ENCODE assay signal across 20 mouse cellular contexts in the genomic region with DNA sequence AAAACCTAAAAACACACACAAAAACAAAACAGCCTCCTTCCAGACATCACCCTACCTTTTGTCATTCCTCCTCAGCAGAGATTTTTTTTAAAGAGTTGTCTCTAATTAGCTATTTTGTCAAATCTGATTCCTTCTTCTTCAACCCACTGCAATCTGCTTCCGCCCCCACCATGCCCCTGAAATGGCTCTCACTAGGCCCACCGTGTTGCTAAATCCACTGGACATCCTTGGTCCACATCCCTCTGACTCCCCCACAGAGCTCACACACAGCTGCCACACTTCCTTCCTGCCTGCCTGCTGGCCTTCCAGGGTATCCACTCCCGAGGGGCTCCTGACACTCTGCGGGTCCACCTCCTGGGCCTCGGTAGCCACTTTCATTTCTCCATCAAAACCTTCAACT. TPM values are rescaled to one million over a fixed set of nuclear protein-coding genes. Genes with fewer than 3 reads are reported as not detected.
DNase-seq lines count a peak whose midpoint lies in the region; ATAC-seq and TF ChIP-seq lines count a peak whose summit lies in the region.
"Had no signal": no experiment of that assay in that cellular context is flagged by ENCODE, and none has a peak within 500 bp of the region (broad histone marks: within the 10 kb centered on the region; RNA-seq: fewer than 3 reads in every experiment).

No protein-coding gene starts in this region.

- no peak for TF ChIP-seq CTCF in hindbrain, postnatal 0 days (IDR thresholded peaks at IDR 0.05; ENCODE audit: low read depth)
- TF ChIP-seq CTCF in gastrocnemius, adult 2 months (IDR thresholded peaks at IDR 0.05) = no peak

- 82% methylated on average over 5 of the region's 5 CpGs for WGBS in hindbrain, embryonic 13.5 days
- 70% methylated on average over 5 of the region's 5 CpGs for WGBS in hindbrain, postnatal 0 days
- whole genome bisulfite sequencing in neural tube, embryonic 13.5 days = 73% methylated on average over 5 of the region's 5 CpGs

- H3K27ac ChIP-seq in hindbrain, embryonic 13.5 days = no peak overlapping the region
- H3K27ac ChIP-seq in hindbrain, postnatal 0 days = no peak overlapping the region
- H3K27ac ChIP-seq in neural tube, embryonic 13.5 days (replicated peaks) = no peak overlapping the region
- H3K27ac ChIP-seq in gastrocnemius, adult 2 months = no peak overlapping the region
- H3K27ac ChIP-seq: embryonic facial prominence, embryonic 10.5 days; embryonic facial prominence, embryonic 12.5 days; forebrain, embryonic 13.5 days; forebrain, embryonic 15.5 days had no signal

- no peaks in the 10 kb centered on the region for H3K27me3 ChIP-seq in hindbrain, embryonic 13.5 days
- no peaks in the 10 kb centered on the region for H3K27me3 ChIP-seq in hindbrain, postnatal 0 days (ENCODE audit: insufficient read depth, low read length)
- H3K27me3 ChIP-seq in neural tube, embryonic 13.5 days = no peaks in the 10 kb centered on the region
- H3K27me3 ChIP-seq: embryonic facial prominence, embryonic 12.5 days; forebrain, embryonic 13.5 days; forebrain, embryonic 15.5 days had no signal

- H3K9ac ChIP-seq in hindbrain, embryonic 13.5 days = 0 out of 2 replicates have a peak overlapping the region, but pooled peaks have one; percentile 24
- no peak overlapping the region for H3K9ac ChIP-seq in hindbrain, postnatal 0 days (replicated peaks; ENCODE audit: low read length)
- H3K9ac ChIP-seq in neural tube, embryonic 13.5 days = peak overlapping the region; percentile 45
- H3K9ac ChIP-seq: embryonic facial prominence, embryonic 12.5 days; forebrain, embryonic 13.5 days; forebrain, embryonic 15.5 days had no signal

- H3K4me2 ChIP-seq in hindbrain, embryonic 13.5 days = no peak overlapping the region
- no peak overlapping the region for H3K4me2 ChIP-seq in hindbrain, postnatal 0 days (ENCODE audit: low read depth, low read length)
- H3K4me2 ChIP-seq in neural tube, embryonic 13.5 days = no peak overlapping the region
- H3K4me2 ChIP-seq: embryonic facial prominence, embryonic 12.5 days; forebrain, embryonic 13.5 days; forebrain, embryonic 15.5 days had no signal

- intact Hi-C loops in gastrocnemius, adult 2 months (cut with DNase I) = no loop called here

- peaks cover 48% of the 10 kb centered on the region for H3K4me1 ChIP-seq in hindbrain, embryonic 13.5 days (replicated peaks)
- peaks cover 12% of the 10 kb centered on the region for H3K4me1 ChIP-seq in hindbrain, postnatal 0 days (ENCODE audit: insufficient read depth, low read length)
- H3K4me1 ChIP-seq in neural tube, embryonic 13.5 days (replicated peaks) = peaks cover 49% of the 10 kb centered on the region

- no peak for DNase-seq in hindbrain, postnatal 0 days (ENCODE audit: low spot score)
- DNase-seq in neural tube, embryonic 10.5 days (ENCODE audit: extremely low spot score, low spot score) = no peak
- peak; percentile 44 for DNase-seq in right cerebral cortex, adult 18-20 months
- no peak for DNase-seq in right cerebral cortex, postnatal 10 days (ENCODE audit: low spot score in 2 of 2)
- peak; percentile 51 for DNase-seq in brain, adult 2 months (ENCODE audit: low read depth, low spot score)
- DNase-seq in gastrocnemius, adult 2 months = no peak
- DNase-seq: adrenal gland, adult 2 months; adrenal gland, postnatal 10 days; adrenal gland, postnatal 25 days; cerebellum, adult 11-12 months; cerebellum, adult 2 months; cerebellum, adult 9-10 months; cerebellum, postnatal 10 days; cerebellum, postnatal 25 days had no signal

- ATAC-seq in hindbrain, embryonic 13.5 days (ENCODE audit: low FRiP score) = no peak
- ATAC-seq in hindbrain, postnatal 0 days = no peak
- ATAC-seq in neural tube, embryonic 13.5 days (ENCODE audit: low read depth) = no peak
- ATAC-seq: forebrain, embryonic 13.5 days; forebrain, embryonic 15.5 days had no signal

- peaks cover 73% of the 10 kb centered on the region for H3K36me3 ChIP-seq in hindbrain, embryonic 13.5 days
- H3K36me3 ChIP-seq in hindbrain, postnatal 0 days (ENCODE audit: insufficient read depth, low read length) = peaks cover 19% of the 10 kb centered on the region
- H3K36me3 ChIP-seq in neural tube, embryonic 13.5 days = peaks cover 73% of the 10 kb centered on the region

- no peak overlapping the region for H3K4me3 ChIP-seq in hindbrain, embryonic 13.5 days
- H3K4me3 ChIP-seq in hindbrain, postnatal 0 days (ENCODE audit: low read length) = no peak overlapping the region
- H3K4me3 ChIP-seq in neural tube, embryonic 13.5 days = no peak overlapping the region
- H3K4me3 ChIP-seq in gastrocnemius, adult 2 months = no peak overlapping the region
- H3K4me3 ChIP-seq: embryonic facial prominence, embryonic 10.5 days; embryonic facial prominence, embryonic 12.5 days; forebrain, embryonic 13.5 days; forebrain, embryonic 15.5 days had no signal

- no peaks in the 10 kb centered on the region for H3K9me3 ChIP-seq in hindbrain, embryonic 13.5 days
- H3K9me3 ChIP-seq in hindbrain, postnatal 0 days (ENCODE audit: low read length) = no peaks in the 10 kb centered on the region
- no peaks in the 10 kb centered on the region for H3K9me3 ChIP-seq in neural tube, embryonic 13.5 days
- H3K9me3 ChIP-seq: embryonic facial prominence, embryonic 10.5 days; embryonic facial prominence, embryonic 12.5 days; forebrain, embryonic 13.5 days; forebrain, embryonic 15.5 days had no signal

RNA-seq across cellular contexts. Expression of a gene that starts 4.6 kb away (rescaled TPM):
- polyA plus RNA-seq in hindbrain, embryonic 13.5 days (2015; fragmentation: Nextera tagmentation; extraction: Ambion mirVana) = 45.2 and 45.4 TPM in 2 replicates
- total RNA-seq in hindbrain, postnatal 0 days (2014; rRNA removed) = 286 and 304 TPM in 2 replicates
- 71.5 and 77.0 TPM in 2 replicates for polyA plus RNA-seq in hindbrain, postnatal 0 days (2015; fragmentation: Nextera tagmentation; extraction: Ambion mirVana)
- polyA plus RNA-seq in neural tube, embryonic 13.5 days (2015; fragmentation: Nextera tagmentation; extraction: Ambion mirVana) = 43.7 and 45.5 TPM in 2 replicates
- total RNA-seq in gastrocnemius, adult 2 months (2021) = 1 to 10 TPM; 1.4 to 2.2 TPM

RNA-seq across cellular contexts. Expression of a gene that starts 6.3 kb away (rescaled TPM):
- polyA plus RNA-seq in hindbrain, embryonic 13.5 days (2015; fragmentation: Nextera tagmentation; extraction: Ambion mirVana) = 1.6 and 2.8 TPM in 2 replicates
- 2.0 and 3.4 TPM in 2 replicates for total RNA-seq in hindbrain, postnatal 0 days (2014; rRNA removed)
- 1.7 and 2.2 TPM in 2 replicates for polyA plus RNA-seq in hindbrain, postnatal 0 days (2015; fragmentation: Nextera tagmentation; extraction: Ambion mirVana)
- 1.7 and 2.5 TPM in 2 replicates for polyA plus RNA-seq in neural tube, embryonic 13.5 days (2015; fragmentation: Nextera tagmentation; extraction: Ambion mirVana)
- under 1 TPM in 1 of 2 experiments, not detected in 1; 0.08 TPM for total RNA-seq in gastrocnemius, adult 2 months (2021)

RNA-seq across cellular contexts. Expression of a gene that starts 8.4 kb away (rescaled TPM):
- 485 and 492 TPM in 2 replicates for polyA plus RNA-seq in hindbrain, embryonic 13.5 days (2015; fragmentation: Nextera tagmentation; extraction: Ambion mirVana)
- total RNA-seq in hindbrain, postnatal 0 days (2014; rRNA removed) = 579 and 615 TPM in 2 replicates
- polyA plus RNA-seq in hindbrain, postnatal 0 days (2015; fragmentation: Nextera tagmentation; extraction: Ambion mirVana) = 637 and 643 TPM in 2 replicates
- 442 and 475 TPM in 2 replicates for polyA plus RNA-seq in neural tube, embryonic 13.5 days (2015; fragmentation: Nextera tagmentation; extraction: Ambion mirVana)
- total RNA-seq in gastrocnemius, adult 2 months (2021) = 10 to 100 TPM; 81.4 to 83.9 TPM

RNA-seq across cellular contexts. Expression of a gene that starts 13.1 kb away (rescaled TPM):
- 24.0 and 24.8 TPM in 2 replicates for polyA plus RNA-seq in hindbrain, embryonic 13.5 days (2015; fragmentation: Nextera tagmentation; extraction: Ambion mirVana)
- total RNA-seq in hindbrain, postnatal 0 days (2014; rRNA removed) = 21.2 and 24.8 TPM in 2 replicates
- 13.5 and 14.1 TPM in 2 replicates for polyA plus RNA-seq in hindbrain, postnatal 0 days (2015; fragmentation: Nextera tagmentation; extraction: Ambion mirVana)
- 21.3 and 22.0 TPM in 2 replicates for polyA plus RNA-seq in neural tube, embryonic 13.5 days (2015; fragmentation: Nextera tagmentation; extraction: Ambion mirVana)
- 1 to 10 TPM; 2.4 to 3.2 TPM for total RNA-seq in gastrocnemius, adult 2 months (2021)

RNA-seq across cellular contexts. Expression of a gene that starts 36.1 kb away (rescaled TPM):
- polyA plus RNA-seq in hindbrain, embryonic 13.5 days (2015; fragmentation: Nextera tagmentation; extraction: Ambion mirVana) = 64.4 and 74.5 TPM in 2 replicates
- total RNA-seq in hindbrain, postnatal 0 days (2014; rRNA removed) = 51.1 and 52.5 TPM in 2 replicates
- polyA plus RNA-seq in hindbrain, postnatal 0 days (2015; fragmentation: Nextera tagmentation; extraction: Ambion mirVana) = 48.7 and 50.0 TPM in 2 replicates
- 64.9 and 65.3 TPM in 2 replicates for polyA plus RNA-seq in neural tube, embryonic 13.5 days (2015; fragmentation: Nextera tagmentation; extraction: Ambion mirVana)
- 100 to 1,000 TPM; 267 to 281 TPM for total RNA-seq in gastrocnemius, adult 2 months (2021)

Comparison
In these comparisons a context has a peak if more than half of its experiments do, and no peak if none do; other contexts are left out.
1. DNase-seq: peak in right cerebral cortex, adult 18-20 months (single experiment) and brain, adult 2 months (single experiment); none in hindbrain, postnatal 0 days (single experiment), neural tube, embryonic 10.5 days (single experiment), right cerebral cortex, postnatal 10 days (0 of 2) and gastrocnemius, adult 2 months (single experiment).